Mouse (Mus musculus): Measurements from ENCODE around the gene Patj. TPM values are rescaled to one million over a fixed set of nuclear protein-coding genes. Genes with fewer than 3 reads are reported as not detected.

Gene Patj
- polyA plus RNA-seq, 1 experiment from 2014 or later, result 6.8 TPM

DNA sequence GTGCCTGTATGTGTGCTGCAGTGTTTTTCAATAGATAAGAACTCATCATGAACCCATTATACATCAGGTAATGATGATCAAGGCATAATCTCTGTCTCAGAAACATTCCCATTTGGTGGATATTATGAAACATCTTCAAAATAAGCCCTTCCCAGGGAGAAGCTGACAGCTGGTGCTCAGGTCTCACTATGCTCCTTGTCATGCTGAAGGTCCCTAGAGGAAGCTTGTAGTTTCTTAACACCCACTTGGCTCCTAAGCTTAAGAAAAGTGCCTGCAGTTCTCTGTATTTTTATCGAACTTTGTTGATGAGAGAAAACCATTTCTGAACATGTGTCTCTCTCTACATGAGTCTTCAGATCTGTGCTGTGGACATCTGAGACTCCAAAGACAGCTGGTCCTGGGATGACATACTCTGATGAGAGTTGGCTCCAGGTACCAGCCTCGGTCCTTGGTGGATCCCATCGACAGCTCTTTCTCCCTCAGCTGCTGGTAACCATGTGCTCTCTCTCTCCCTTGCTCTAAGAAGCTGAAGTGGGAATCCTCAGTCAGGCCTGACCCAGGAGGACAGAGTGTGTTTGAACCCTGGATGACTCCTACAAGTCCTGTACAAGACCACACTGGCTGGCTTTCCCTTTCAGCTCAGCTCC lies 363.4 kb downstream of the Patj start:
- H3K36me3 ChIP-seq, result no peaks in the 10 kb centered on the region
- H3K4me1 ChIP-seq, result peaks cover 15% of the 10 kb centered on the region; the same call in 1 of the 2 replicates
- ATAC-seq (ENCODE audit: low FRiP score, low read depth), result no peak
- WGBS, result 80% methylated on average over 3 of the region's 3 CpGs
- H3K27ac ChIP-seq, result no peak overlapping the region
- H3K9ac ChIP-seq, result no peak overlapping the region
- H3K9me3 ChIP-seq, result no peaks in the 10 kb centered on the region
- H3K4me3 ChIP-seq, result no peak overlapping the region
- no peak overlapping the region for H3K4me2 ChIP-seq (replicated peaks)
- H3K27me3 ChIP-seq (replicated peaks), result no peaks in the 10 kb centered on the region

- Histone ChIP-seq H3K27me3 (replicated peaks) (no peaks in the 10 kb centered on the region), H3K4me3 (no peak overlapping the region), H3K9me3 (no peaks in the 10 kb centered on the region), H3K36me3 (no peaks in the 10 kb centered on the region), H3K9ac (no peak overlapping the region), H3K27ac (no peak overlapping the region), H3K4me2 (replicated peaks) (no peak overlapping the region), H3K4me1 (no peaks in the 10 kb centered on the region)
- ATAC-seq (ENCODE audit: low FRiP score, low read depth), result no peak
- WGBS, result 74% methylated on average over 14 of the region's 14 CpGs
Observed at GRCm38 (mm10) chr4:98767134-98768133, 371.8 kb downstream of the Patj start.

Small RNAs within 50 kb of the gene (microRNA-seq; reads per million reads assigned to microRNA genes)
- not detected for gene Gm22625
- not detected for gene Gm26154

Other genes starting within 250 kb of the Patj start
- gene Tm2d1, start 12.5 kb upstream of the Patj start, polyA plus RNA-seq (2016; fragmentation: Nextera tagmentation; extraction: Ambion mirVana), result 109 and 114 TPM in 2 replicates